14 mouse cellular contexts compared by ENCODE assay signal in genomic region chr9:57425116-57425515, GRCm38 (mm10). TPM values are rescaled to one million over a fixed set of nuclear protein-coding genes. Genes with fewer than 3 reads are reported as not detected.
DNase-seq lines count a peak whose midpoint lies in the region; ATAC-seq and TF ChIP-seq lines count a peak whose summit lies in the region.
"Had no signal": no experiment of that assay in that cellular context is flagged by ENCODE, and none has a peak within 500 bp of the region (broad histone marks: within the 10 kb centered on the region; RNA-seq: fewer than 3 reads in every experiment).

No protein-coding gene starts in this region.

- H3K9ac ChIP-seq in heart, embryonic 11.5 days (ENCODE audit: low read depth, low read length): no peak overlapping the region
- no peak overlapping the region for H3K9ac ChIP-seq in lung, postnatal 0 days (replicated peaks; ENCODE audit: low read depth)
- H3K9ac ChIP-seq in liver, postnatal 0 days (replicated peaks): no peak overlapping the region
- H3K9ac ChIP-seq: forebrain, postnatal 0 days; neural tube, embryonic 12.5 days had no signal

- no peak for DNase-seq in heart, postnatal 4 days
- DNase-seq in lung, postnatal 0 days (ENCODE audit: low spot score): peak; percentile 66
- DNase-seq in lung, postnatal 4 days: no peak
- DNase-seq in kidney, adult 2 months: peak; percentile 62
- DNase-seq in liver, postnatal 0 days: no peak
- DNase-seq in thymus, postnatal 25 days: no peak
- DNase-seq in gastrocnemius, postnatal 10 days: no peak
- DNase-seq: cerebellum, adult 11-12 months; forebrain, postnatal 0 days; left cerebral cortex, postnatal 4 days had no signal

- no peak overlapping the region for H3K4me2 ChIP-seq in heart, embryonic 11.5 days
- H3K4me2 ChIP-seq in lung, postnatal 0 days (replicated peaks; ENCODE audit: low read depth, low read length): no peak overlapping the region
- H3K4me2 ChIP-seq in liver, postnatal 0 days (ENCODE audit: low read depth, low read length): no peak overlapping the region
- H3K4me2 ChIP-seq: midbrain, embryonic 11.5 days; neural tube, embryonic 12.5 days had no signal

- peaks cover 43% of the 10 kb centered on the region for H3K4me1 ChIP-seq in heart, embryonic 11.5 days (ENCODE audit: control insufficient read depth, insufficient read depth, low read length)
- H3K4me1 ChIP-seq in lung, postnatal 0 days (ENCODE audit: insufficient read depth, low read depth, low read length): peaks cover 11% of the 10 kb centered on the region
- peaks cover 3% of the 10 kb centered on the region; the same call in 1 of the 2 replicates for H3K4me1 ChIP-seq in kidney, adult 2 months (ENCODE audit: control insufficient read depth, insufficient read depth, low read length)
- H3K4me1 ChIP-seq in liver, postnatal 0 days (ENCODE audit: insufficient read depth): peaks cover 26% of the 10 kb centered on the region
- H3K4me1 ChIP-seq: neural tube, embryonic 12.5 days had no signal

- H3K27me3 ChIP-seq in heart, embryonic 11.5 days (ENCODE audit: control insufficient read depth, insufficient read depth, low read length): no peaks in the 10 kb centered on the region
- no peaks in the 10 kb centered on the region for H3K27me3 ChIP-seq in lung, postnatal 0 days (replicated peaks; ENCODE audit: insufficient read depth, low read length)
- no peaks in the 10 kb centered on the region for H3K27me3 ChIP-seq in kidney, adult 2 months (replicated peaks; ENCODE audit: control insufficient read depth, insufficient read depth, low read length)
- no peaks in the 10 kb centered on the region for H3K27me3 ChIP-seq in liver, postnatal 0 days (ENCODE audit: insufficient read depth, low read length)
- H3K27me3 ChIP-seq: CH12.LX; neural tube, embryonic 12.5 days had no signal

- 60% methylated on average over 3 of the region's 3 CpGs for WGBS in heart, embryonic 11.5 days (ENCODE audit: insufficient replicate concordance)
- WGBS in lung, postnatal 0 days: 71% methylated on average over 3 of the region's 3 CpGs
- WGBS in kidney, adult 2 months: 63% methylated on average over 3 of the region's 3 CpGs
- 49% methylated on average over 3 of the region's 3 CpGs for WGBS in liver, postnatal 0 days (ENCODE audit: insufficient replicate concordance)

- no peak for TF ChIP-seq CTCF in lung, postnatal 0 days (IDR thresholded peaks at IDR 0.05)
- TF ChIP-seq CTCF in kidney, adult 2 months (conservative IDR thresholded peaks at IDR 0.05; ENCODE audit: insufficient read depth, insufficient read length, low read depth, low read length): no peak
- no peak for TF ChIP-seq CTCF in liver, postnatal 0 days (IDR thresholded peaks at IDR 0.05; ENCODE audit: low read depth)

- peak; percentile 50; the same call in 1 of the 2 replicates for TF ChIP-seq EP300 in lung, postnatal 0 days (IDR thresholded peaks at IDR 0.05)
- peak; percentile 56; the same call in 1 of the 2 replicates for TF ChIP-seq EP300 in liver, postnatal 0 days (IDR thresholded peaks at IDR 0.05; ENCODE audit: low read depth)

- no peak for ATAC-seq in heart, embryonic 11.5 days (replicated peaks; ENCODE audit: insufficient number of reproducible peaks, low FRiP score, low TSS enrichment)
- ATAC-seq in lung, postnatal 0 days: no peak
- no peak; the same call in 1 of the 2 replicates for ATAC-seq in liver, postnatal 0 days
- ATAC-seq: forebrain, postnatal 0 days had no signal

- TF ChIP-seq POLR2A in kidney, adult 2 months (IDR thresholded peaks at IDR 0.05; ENCODE audit: low read depth, low read length): no peak

- H3K36me3 ChIP-seq in heart, embryonic 11.5 days (ENCODE audit: control insufficient read depth, insufficient read depth, low read length): no peaks in the 10 kb centered on the region
- H3K36me3 ChIP-seq in lung, postnatal 0 days (ENCODE audit: insufficient read depth, low read length): no peaks in the 10 kb centered on the region
- H3K36me3 ChIP-seq in kidney, adult 2 months (ENCODE audit: control insufficient read depth, insufficient read depth, low read length): no peaks in the 10 kb centered on the region
- no peaks in the 10 kb centered on the region for H3K36me3 ChIP-seq in liver, postnatal 0 days (replicated peaks; ENCODE audit: insufficient read depth, low read length)

- peak overlapping the region; percentile 12 for H3K27ac ChIP-seq in heart, embryonic 11.5 days (ENCODE audit: low read depth, low read length)
- no peak overlapping the region for H3K27ac ChIP-seq in lung, postnatal 0 days (ENCODE audit: low read length)
- peak overlapping the region; percentile 7; the same call in 1 of the 2 replicates for H3K27ac ChIP-seq in kidney, adult 2 months (ENCODE audit: insufficient read depth, low read depth, low read length)
- 0 out of 2 replicates have a peak overlapping the region, but pooled peaks have one; percentile 16 for H3K27ac ChIP-seq in liver, postnatal 0 days (ENCODE audit: low read depth)
- H3K27ac ChIP-seq: neural tube, embryonic 12.5 days had no signal

- no peaks in the 10 kb centered on the region for H3K9me3 ChIP-seq in heart, embryonic 11.5 days (replicated peaks; ENCODE audit: control insufficient read depth, low read length)
- no peaks in the 10 kb centered on the region for H3K9me3 ChIP-seq in lung, postnatal 0 days (ENCODE audit: low read length)
- no peaks in the 10 kb centered on the region for H3K9me3 ChIP-seq in liver, postnatal 0 days (ENCODE audit: low read length)
- H3K9me3 ChIP-seq: neural tube, embryonic 12.5 days had no signal

- no peak overlapping the region for H3K4me3 ChIP-seq in heart, embryonic 11.5 days (ENCODE audit: low read depth, low read length)
- no peak overlapping the region for H3K4me3 ChIP-seq in lung, postnatal 0 days (ENCODE audit: low read depth, low read length)
- no peak overlapping the region for H3K4me3 ChIP-seq in kidney, adult 2 months (ENCODE audit: insufficient read depth, low read depth, low read length)
- no peak overlapping the region for H3K4me3 ChIP-seq in liver, postnatal 0 days (ENCODE audit: low read depth, low read length)
- H3K4me3 ChIP-seq: neural tube, embryonic 12.5 days had no signal

RNA-seq across cellular contexts. Expression of gene Ppcdc, which starts 14.8 kb away (rescaled TPM):
- 18.7 and 21.8 TPM in 2 replicates for polyA plus RNA-seq in heart, embryonic 11.5 days (2014; fragmentation: Nextera tagmentation; extraction: Ambion mirVana)
- 1 to 10 TPM; 8.3 TPM for total RNA-seq in heart, postnatal 4 days (2021)
- 25.9 and 29.2 TPM in 2 replicates for polyA plus RNA-seq in lung, postnatal 0 days (2015; fragmentation: Nextera tagmentation; extraction: Ambion mirVana)
- polyA plus RNA-seq in kidney, adult 2 months (2012; rRNA removed): 45.4 and 57.9 TPM in 2 replicates
- polyA plus RNA-seq in liver, postnatal 0 days (2015; fragmentation: Nextera tagmentation; extraction: Ambion mirVana): 10.7 and 11.5 TPM in 2 replicates
- 1 to 10 TPM; 7.7 to 8.8 TPM for total RNA-seq in gastrocnemius, postnatal 10 days (2021)

RNA-seq across cellular contexts. Expression of gene Scamp5, which starts 42.7 kb away (rescaled TPM):
- polyA plus RNA-seq in heart, embryonic 11.5 days (2014; fragmentation: Nextera tagmentation; extraction: Ambion mirVana): 5.8 and 7.9 TPM in 2 replicates
- 10 to 100 TPM; 11.6 to 11.7 TPM for total RNA-seq in heart, postnatal 4 days (2021)
- 3.5 and 4.0 TPM in 2 replicates for polyA plus RNA-seq in lung, postnatal 0 days (2015; fragmentation: Nextera tagmentation; extraction: Ambion mirVana)
- polyA plus RNA-seq in kidney, adult 2 months (2012; rRNA removed): 76.4 and 83.5 TPM in 2 replicates
- polyA plus RNA-seq in liver, postnatal 0 days (2015; fragmentation: Nextera tagmentation; extraction: Ambion mirVana): 6.5 and 8.4 TPM in 2 replicates
- 1 to 10 TPM; 6.8 to 8.3 TPM for total RNA-seq in gastrocnemius, postnatal 10 days (2021)

Comparison
In these comparisons a context has a peak if more than half of its experiments do, and no peak if none do; other contexts are left out.
1. DNase-seq: peak in lung, postnatal 0 days (single experiment) and kidney, adult 2 months (single experiment); none in heart, postnatal 4 days (single experiment), lung, postnatal 4 days (0 of 2), liver, postnatal 0 days (single experiment), thymus, postnatal 25 days (single experiment) and gastrocnemius, postnatal 10 days (single experiment).